Mouse (Mus musculus) liver, postnatal 0 days (tissue): ENCODE measurements around the gene Cux1.

Experiments
- CTCF ChIP-seq: sonication (generic); IDR thresholded peaks from 2 replicates; pipeline ENCODE4 v1.5.1; 2016; ENCODE audit warnings: antibody characterized with exemption, low read depth
- EP300 ChIP-seq: IDR thresholded peaks from 2 replicates; pipeline ENCODE4 v1.6.1; 2016; ENCODE audit warnings: antibody characterized with exemption, low read depth, mild to moderate bottlenecking

DNA sequence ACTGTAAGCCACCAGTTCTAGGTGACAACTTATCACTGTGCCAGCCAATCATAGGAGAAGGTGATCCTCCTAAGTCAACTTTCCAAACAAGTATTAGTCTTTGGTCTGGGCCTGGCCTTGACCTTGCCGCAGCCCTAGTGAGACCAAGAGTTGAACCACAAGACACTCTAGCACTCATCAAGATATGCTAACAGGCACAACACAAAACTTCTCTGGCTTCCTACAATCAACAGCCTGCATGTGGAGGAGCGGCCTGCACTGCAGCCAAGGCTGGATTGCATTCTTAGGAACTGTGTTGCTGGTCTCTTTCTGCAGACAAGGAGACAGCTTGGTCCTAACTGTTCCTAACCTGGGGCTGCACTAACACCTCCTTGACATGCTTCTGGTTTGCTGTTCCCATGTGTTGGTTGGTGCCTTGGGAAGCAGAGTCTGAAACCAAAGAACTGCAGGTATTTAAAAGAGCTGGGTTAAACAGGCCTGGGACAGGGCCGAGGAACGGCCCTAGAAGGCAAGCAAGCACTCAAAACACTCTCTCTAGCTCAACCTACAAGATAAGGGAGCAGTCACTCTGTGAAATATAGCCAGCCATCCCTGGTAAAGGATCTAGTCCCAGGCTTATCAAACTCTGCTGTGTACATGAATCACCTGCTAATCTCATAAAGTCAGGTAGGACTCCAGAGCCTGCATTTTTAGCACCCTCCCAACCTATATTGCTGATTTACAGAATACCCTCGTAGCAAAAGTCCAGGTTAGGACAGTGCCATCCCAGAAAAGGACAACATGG, 27.0 kb downstream of the Cux1 start:
- TF ChIP-seq CTCF (no peak), EP300 (no peak)
